Mouse (Mus musculus) testis, adult 2 months (tissue): ENCODE measurements around the gene Emc8. TPM values are rescaled to one million over a fixed set of nuclear protein-coding genes. Genes with fewer than 3 reads are reported as not detected.

Experiments
- H3K27ac ChIP-seq: fragments of 200-500 bp; 2 replicates; pipeline ENCODE4 v1.5.1; 2012; ENCODE audit warnings: low read depth, low read length; ENCODE audit not compliant: control insufficient read depth, insufficient read depth
- H3K27me3 ChIP-seq: fragments of 200-500 bp; 2 replicates; pipeline ENCODE4 v1.6.1; 2012; ENCODE audit warnings: mild to moderate bottlenecking, low read length, moderate library complexity; ENCODE audit not compliant: control insufficient read depth, insufficient read depth
- H3K36me3 ChIP-seq: fragments of 200-500 bp; 2 replicates; pipeline ENCODE4 v1.6.1; 2012; ENCODE audit warnings: mild to moderate bottlenecking, low read length; ENCODE audit not compliant: control insufficient read depth, insufficient read depth
- H3K4me1 ChIP-seq: fragments of 200-500 bp; 2 replicates; pipeline ENCODE4 v1.6.1; 2012; ENCODE audit warnings: low read length; ENCODE audit not compliant: control insufficient read depth, insufficient read depth
- H3K4me3 ChIP-seq: fragments of 200-500 bp; 2 replicates; pipeline ENCODE4 v1.5.1; 2012; ENCODE audit warnings: low read depth, mild to moderate bottlenecking, low read length, moderate library complexity, mixed read lengths; ENCODE audit not compliant: control insufficient read depth
- CTCF ChIP-seq: fragments of 200-500 bp; IDR thresholded peaks from 2 replicates; pipeline ENCODE4 v1.5.1; 2012; ENCODE audit warnings: low read depth, mild to moderate bottlenecking, inconsistent platforms, low read length, moderate library complexity; ENCODE audit not compliant: control insufficient read depth, insufficient read depth, insufficient replicate concordance
- POLR2A ChIP-seq: fragments of 200-500 bp; IDR thresholded peaks from 2 replicates; pipeline ENCODE4 v1.6.1; 2012; ENCODE audit warnings: low read depth, mild to moderate bottlenecking, inconsistent platforms, low read length, moderate library complexity; ENCODE audit not compliant: control insufficient read depth
- polyA plus RNA-seq: library from polyadenylated mRNA; depleted of rRNA; stranded (reverse); fragments of >200 nt; gene quantifications from 2 replicates; pipeline ENCODE4 v1.2.3, GENCODE M21; 2012

The Emc8 gene
- polyA plus RNA-seq, 1 experiment = 29.4 TPM

GRCm38 (mm10) chr8:120623608-120624007, 44.8 kb downstream of the Emc8 start:
- H3K4me3 ChIP-seq = peak overlapping the region; percentile 25; the same call in 1 of the 2 replicates
- TF ChIP-seq POLR2A = no peak
- TF ChIP-seq CTCF = no peak
- H3K27me3 ChIP-seq = no peaks in the 10 kb centered on the region
- peaks cover 7% of the 10 kb centered on the region for H3K4me1 ChIP-seq
- H3K27ac ChIP-seq = no peak overlapping the region
- H3K36me3 ChIP-seq = no peaks in the 10 kb centered on the region

- H3K4me3 ChIP-seq = no peak overlapping the region
- peaks cover 9% of the 10 kb centered on the region for H3K4me1 ChIP-seq
- TF ChIP-seq CTCF (no peak), POLR2A (no peak)
- H3K27ac ChIP-seq = no peak overlapping the region
- no peaks in the 10 kb centered on the region for H3K27me3 ChIP-seq
- H3K36me3 ChIP-seq = no peaks in the 10 kb centered on the region
Measured at GRCm38 (mm10) chr8:120622161-120622560, 46.2 kb downstream of the Emc8 start.

GRCm38 (mm10) chr8:120620441-120620840, 47.9 kb downstream of the Emc8 start:
- peaks cover 4% of the 10 kb centered on the region for H3K4me1 ChIP-seq
- H3K36me3 ChIP-seq = no peaks in the 10 kb centered on the region
- H3K27me3 ChIP-seq = no peaks in the 10 kb centered on the region
- TF ChIP-seq POLR2A (no peak), CTCF (no peak)
- no peak overlapping the region for H3K27ac ChIP-seq
- H3K4me3 ChIP-seq = no peak overlapping the region

- no peak overlapping the region for H3K27ac ChIP-seq
- H3K4me3 ChIP-seq = no peak overlapping the region
- H3K36me3 ChIP-seq = no peaks in the 10 kb centered on the region
- TF ChIP-seq POLR2A (no peak), CTCF (no peak)
- H3K27me3 ChIP-seq = no peaks in the 10 kb centered on the region
- peaks cover 4% of the 10 kb centered on the region; the same call in 1 of the 2 replicates for H3K4me1 ChIP-seq
Measured at GRCm38 (mm10) chr8:120619235-120620180, 48.9 kb downstream of the Emc8 start.

GRCm38 (mm10) chr8:120618110-120618509, 50.3 kb downstream of the Emc8 start:
- Histone ChIP-seq H3K4me3 (no peak overlapping the region), H3K27ac (no peak overlapping the region), H3K36me3 (no peaks in the 10 kb centered on the region), H3K27me3 (no peaks in the 10 kb centered on the region), H3K4me1 (peaks cover 2% of the 10 kb centered on the region; the same call in 1 of the 2 replicates)
- TF ChIP-seq CTCF = peak; percentile 75
- TF ChIP-seq POLR2A = no peak

- H3K27ac ChIP-seq = no peak overlapping the region
- no peaks in the 10 kb centered on the region for H3K36me3 ChIP-seq
- no peak overlapping the region for H3K4me3 ChIP-seq
- peaks cover 2% of the 10 kb centered on the region; the same call in 1 of the 2 replicates for H3K4me1 ChIP-seq
- no peak for TF ChIP-seq CTCF
- no peak for TF ChIP-seq POLR2A
- no peaks in the 10 kb centered on the region for H3K27me3 ChIP-seq
Measured at GRCm38 (mm10) chr8:120616663-120617626, 51.4 kb downstream of the Emc8 start.
